Mouse (Mus musculus) cerebellum, adult 9-10 months (tissue): ENCODE results near the gene Fam71b.
"Not testable (repeated sequence)": the region's sequence is repeated elsewhere in the genome, so short reads cannot be mapped to it uniquely, and the experiment has no call there.

ENCODE experiments used
- DNase-seq: peaks from one replicate; pipeline ENCODE4 v3.0.0; 2022

Gene Fam71b

GRCm38 (mm10) chr11:46386556-46386955 is 9.8 kb upstream of the Fam71b start:
- DNase-seq, result no peak

GRCm38 (mm10) chr11:46387061-46387460 is 9.3 kb upstream of the Fam71b start:
- no peak for DNase-seq

- DNase-seq, result no peak
Observed at GRCm38 (mm10) chr11:46388438-46388837, 7.9 kb upstream of the Fam71b start.

GRCm38 (mm10) chr11:46389336-46390117 is 6.8 kb upstream of the Fam71b start, which contains the start of gene Itk:
Itk (minus strand) TSS chr11:46389515.
- no peak for DNase-seq

GRCm38 (mm10) chr11:46390621-46391020 is 5.7 kb upstream of the Fam71b start:
- no peak for DNase-seq

GRCm38 (mm10) chr11:46392890-46393289 is 3.5 kb upstream of the Fam71b start:
- DNase-seq, result no peak

- DNase-seq, result no peak
Observed at GRCm38 (mm10) chr11:46393413-46393812, 2.9 kb upstream of the Fam71b start.

- no peak for DNase-seq
Observed at GRCm38 (mm10) chr11:46395088-46395487, 1.3 kb upstream of the Fam71b start.

GRCm38 (mm10) chr11:46395698-46396097 is 661 bp upstream of the Fam71b start:
- no peak for DNase-seq

- DNase-seq, result no peak
Observed at GRCm38 (mm10) chr11:46396860-46397179, 461 bp downstream of the Fam71b start.

- DNase-seq, result no peak
Observed at GRCm38 (mm10) chr11:46397900-46398299, 1.5 kb downstream of the Fam71b start.

- DNase-seq, result no peak
Observed at GRCm38 (mm10) chr11:46398473-46398872, 2.1 kb downstream of the Fam71b start.

- DNase-seq, result no peak
Observed at GRCm38 (mm10) chr11:46398933-46399383, 2.6 kb downstream of the Fam71b start.

GRCm38 (mm10) chr11:46401555-46401954 is 5.2 kb downstream of the Fam71b start:
- DNase-seq, result no peak

GRCm38 (mm10) chr11:46404986-46405385 is 8.6 kb downstream of the Fam71b start:
- no peak for DNase-seq

- peak; percentile 40 for DNase-seq
Observed at GRCm38 (mm10) chr11:46406721-46407120, 10.4 kb downstream of the Fam71b start.

- DNase-seq, result no peak
Observed at GRCm38 (mm10) chr11:46410018-46410563, 13.7 kb downstream of the Fam71b start.

- no peak for DNase-seq
Observed at GRCm38 (mm10) chr11:46418438-46418837, 22.1 kb downstream of the Fam71b start.

- DNase-seq, result no peak
Observed at GRCm38 (mm10) chr11:46418860-46419259, 22.5 kb downstream of the Fam71b start.

- DNase-seq, result no peak
Observed at GRCm38 (mm10) chr11:46421086-46421888, 24.9 kb downstream of the Fam71b start.

GRCm38 (mm10) chr11:46428131-46428530 is 31.8 kb downstream of the Fam71b start:
- not testable (repeated sequence) for DNase-seq

GRCm38 (mm10) chr11:46430123-46430522 is 33.8 kb downstream of the Fam71b start:
- no peak for DNase-seq

- DNase-seq, result peak; percentile 87
Observed at GRCm38 (mm10) chr11:46431129-46431528, 34.8 kb downstream of the Fam71b start.

GRCm38 (mm10) chr11:46435363-46435762 is 39.0 kb downstream of the Fam71b start:
- no peak for DNase-seq
